Mouse (Mus musculus): ENCODE data around the gene Hcfc2.

Gene Hcfc2

GRCm38 (mm10) chr10:82774841-82775240 lies 78.9 kb downstream of the Hcfc2 start:
- no peak for DNase-seq (ENCODE audit: low spot score)

- DNase-seq (ENCODE audit: low spot score): no peak
These were observed 81.1 kb downstream of the Hcfc2 start for GRCm38 (mm10) chr10:82777075-82777474.

GRCm38 (mm10) chr10:82777886-82778285 lies 81.9 kb downstream of the Hcfc2 start:
- DNase-seq (ENCODE audit: low spot score): no peak

DNA sequence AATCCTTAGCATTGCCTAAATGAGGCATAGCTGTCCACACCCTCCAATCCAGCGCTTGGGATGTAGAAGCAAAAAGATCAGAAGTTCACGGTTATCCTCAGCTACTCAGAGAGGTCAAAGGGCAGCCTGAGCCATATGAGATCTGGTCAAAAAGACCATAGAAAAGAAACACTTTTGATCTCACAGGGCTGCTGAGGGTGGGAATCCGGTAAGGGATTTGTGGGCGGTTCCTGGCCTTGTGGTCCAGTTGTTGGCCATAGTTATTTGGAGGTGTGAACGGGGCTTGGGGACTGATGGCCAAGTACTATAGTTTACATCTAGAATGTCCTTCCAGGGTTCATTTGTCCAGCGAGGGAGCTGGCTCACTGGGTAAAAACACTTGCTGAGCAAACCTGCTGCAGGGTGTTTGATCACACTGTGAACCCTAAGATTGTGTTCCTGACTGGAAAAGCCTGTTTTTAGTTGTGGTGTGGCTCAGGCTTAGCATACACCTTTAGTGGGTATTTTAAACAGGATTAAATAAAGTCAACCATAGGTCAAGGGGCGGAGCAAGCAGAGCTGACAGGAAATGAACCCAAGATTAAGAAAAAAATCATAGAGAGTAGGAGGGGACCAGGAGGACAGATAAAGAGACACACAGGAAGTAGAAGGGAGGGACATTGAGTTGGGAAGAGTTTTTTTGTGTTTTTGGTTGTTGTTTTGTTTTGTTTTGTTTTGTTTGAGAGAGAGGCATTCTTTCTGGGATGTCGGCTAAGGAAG lies 83.0 kb downstream of the Hcfc2 start:
- no peak for DNase-seq (ENCODE audit: low spot score)

GRCm38 (mm10) chr10:82779831-82780230 lies 83.9 kb downstream of the Hcfc2 start:
- no peak for DNase-seq (ENCODE audit: low spot score)

GRCm38 (mm10) chr10:82780322-82780721 lies 84.4 kb downstream of the Hcfc2 start:
- DNase-seq (ENCODE audit: low spot score): no peak

GRCm38 (mm10) chr10:82780816-82781215 lies 84.9 kb downstream of the Hcfc2 start:
- no peak for DNase-seq (ENCODE audit: low spot score)

- DNase-seq (ENCODE audit: low spot score): no peak
These were observed 86.5 kb downstream of the Hcfc2 start for GRCm38 (mm10) chr10:82782472-82782871.

GRCm38 (mm10) chr10:82789181-82789580 lies 93.2 kb downstream of the Hcfc2 start:
- no peak for DNase-seq (ENCODE audit: low spot score)

DNA sequence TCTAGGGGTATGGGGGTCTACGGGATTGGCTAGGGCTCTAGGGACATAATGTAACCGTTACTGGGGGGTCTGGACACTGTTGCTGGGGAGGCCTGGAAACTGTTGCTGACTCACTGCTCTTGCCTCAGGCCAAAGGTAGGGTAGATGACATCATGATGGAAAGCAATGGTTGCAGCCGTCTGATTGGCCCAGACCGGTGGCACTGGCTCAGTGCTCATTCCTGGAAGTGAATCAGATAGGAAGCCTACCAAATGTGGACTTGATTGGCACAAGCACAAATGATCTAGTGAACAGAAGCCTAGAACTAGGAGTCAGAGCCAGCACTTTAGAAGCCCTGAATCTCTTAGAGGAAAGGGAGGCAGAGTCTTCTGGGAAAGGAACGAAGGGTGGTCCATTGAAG lies 94.5 kb downstream of the Hcfc2 start:
- DNase-seq (ENCODE audit: low spot score): no peak

DNA sequence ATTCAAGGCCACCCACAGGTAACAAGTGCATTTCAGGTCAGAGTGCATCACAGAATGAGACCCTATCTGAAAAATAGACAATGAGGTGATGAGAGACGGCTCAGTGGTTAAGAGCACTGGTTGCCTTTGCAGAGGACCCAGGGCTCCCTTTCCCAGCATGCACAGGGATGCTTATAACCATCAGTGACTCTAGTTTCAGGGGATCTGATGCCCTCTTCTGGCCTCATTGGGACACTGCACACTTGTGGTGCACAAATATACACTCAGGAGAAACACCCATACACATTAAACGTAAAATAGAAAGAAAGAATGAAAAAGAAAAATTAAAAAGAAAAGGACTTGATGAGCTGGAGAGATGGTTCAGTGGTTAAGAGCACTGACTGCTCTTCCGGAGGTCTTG lies 95.8 kb downstream of the Hcfc2 start:
- no peak for DNase-seq (ENCODE audit: low spot score)
